Mouse (Mus musculus): ENCODE results near the gene Rgs3.

Gene Rgs3

DNA sequence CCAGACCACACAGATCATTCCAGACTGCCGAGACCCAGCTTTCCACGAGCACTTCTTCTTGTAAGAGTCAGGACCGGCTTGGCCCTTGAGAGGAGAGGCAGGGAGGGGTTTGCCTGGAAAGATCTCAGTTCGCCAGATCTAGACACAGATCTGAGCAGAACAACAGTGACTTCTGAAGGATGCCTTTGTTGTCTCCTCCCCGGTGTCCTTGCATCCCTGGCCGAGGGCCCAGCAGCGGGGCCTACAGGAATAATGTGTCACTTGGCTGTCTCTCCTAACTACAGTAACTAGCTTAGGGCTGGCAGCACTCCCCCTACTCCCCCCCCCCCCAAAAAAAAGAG, 46.9 kb downstream of the Rgs3 start:
- no peak for DNase-seq (ENCODE audit: low spot score)

DNA sequence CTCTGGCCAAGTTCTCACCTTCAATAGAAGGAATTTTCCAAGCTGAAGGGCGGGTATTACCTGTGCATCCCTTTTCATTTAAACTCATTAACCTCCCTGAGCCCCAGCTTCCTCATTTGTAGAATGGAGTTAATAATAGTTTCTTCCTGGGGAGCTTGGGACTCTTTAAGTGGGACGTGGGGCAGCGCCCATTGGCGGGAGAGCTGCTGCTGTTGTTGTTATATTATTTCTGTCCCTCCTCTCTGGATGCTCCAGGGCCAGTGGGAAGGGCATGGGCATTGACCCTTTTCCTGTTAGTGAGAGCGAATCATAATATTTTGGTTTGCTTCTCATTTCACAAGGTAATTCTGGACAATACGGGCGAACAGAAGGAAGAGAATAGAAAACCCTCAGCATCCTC, 47.3 kb downstream of the Rgs3 start:
- DNase-seq (ENCODE audit: low spot score): no peak

DNA sequence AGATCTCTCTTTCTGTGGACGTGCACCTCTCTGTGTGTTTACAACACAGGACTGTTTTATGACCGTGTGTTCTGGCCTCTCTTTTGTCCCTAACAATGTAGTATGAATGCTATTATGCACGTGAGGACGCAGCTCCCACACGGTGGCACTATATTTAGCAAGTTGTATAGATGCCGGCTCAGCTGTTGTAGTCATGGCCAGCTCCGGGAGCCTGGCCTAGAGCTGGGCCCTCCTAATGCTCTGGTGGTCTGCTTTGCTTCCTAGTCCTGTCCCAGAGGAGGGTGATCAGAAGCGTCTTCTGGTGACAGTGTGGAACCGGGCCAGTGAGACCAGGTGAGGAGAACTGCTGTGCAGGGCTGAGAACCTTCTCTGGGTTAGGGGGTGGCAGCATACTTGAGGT, 47.7 kb downstream of the Rgs3 start:
- no peak for DNase-seq (ENCODE audit: low spot score)

DNA sequence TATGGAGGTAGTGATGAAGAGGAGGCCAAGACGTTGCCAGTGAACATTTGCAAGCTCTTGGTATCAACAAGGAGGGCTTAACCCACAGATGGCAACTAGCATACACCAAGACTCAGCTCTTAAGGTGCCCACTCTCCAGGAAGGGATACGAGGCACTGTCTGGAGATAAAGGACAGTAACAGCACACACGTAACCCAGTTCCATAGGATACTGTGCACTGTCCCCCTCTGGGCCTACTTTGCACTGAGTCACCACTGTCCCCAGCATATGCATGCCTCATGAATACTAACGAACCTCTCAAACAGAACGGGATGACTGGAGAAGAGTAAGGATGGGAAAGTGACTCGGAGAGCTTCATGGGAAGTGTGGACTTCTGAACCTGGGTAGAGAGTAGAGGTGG, 48.2 kb downstream of the Rgs3 start:
- DNase-seq (ENCODE audit: low spot score): no peak

DNA sequence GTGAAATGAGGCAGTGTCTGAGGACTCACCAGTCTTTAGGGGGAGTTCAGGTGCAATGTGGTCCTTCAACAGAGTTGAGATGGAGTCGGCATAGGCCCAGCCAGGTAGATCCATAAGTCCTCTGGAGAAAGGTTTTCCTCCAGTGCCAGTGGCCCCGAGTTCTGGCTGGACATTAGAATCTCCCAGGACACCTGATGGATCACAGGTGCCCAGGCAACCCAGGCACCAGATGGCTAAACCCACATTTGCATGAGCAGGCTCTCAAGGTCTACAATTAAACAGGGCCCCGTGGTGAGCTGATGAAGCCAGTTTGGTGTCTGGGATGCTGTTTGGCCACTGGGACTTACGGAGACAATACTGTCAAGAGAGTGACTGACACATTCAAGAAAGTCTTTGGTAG, 49.7 kb downstream of the Rgs3 start:
- DNase-seq (ENCODE audit: low spot score): no peak

DNA sequence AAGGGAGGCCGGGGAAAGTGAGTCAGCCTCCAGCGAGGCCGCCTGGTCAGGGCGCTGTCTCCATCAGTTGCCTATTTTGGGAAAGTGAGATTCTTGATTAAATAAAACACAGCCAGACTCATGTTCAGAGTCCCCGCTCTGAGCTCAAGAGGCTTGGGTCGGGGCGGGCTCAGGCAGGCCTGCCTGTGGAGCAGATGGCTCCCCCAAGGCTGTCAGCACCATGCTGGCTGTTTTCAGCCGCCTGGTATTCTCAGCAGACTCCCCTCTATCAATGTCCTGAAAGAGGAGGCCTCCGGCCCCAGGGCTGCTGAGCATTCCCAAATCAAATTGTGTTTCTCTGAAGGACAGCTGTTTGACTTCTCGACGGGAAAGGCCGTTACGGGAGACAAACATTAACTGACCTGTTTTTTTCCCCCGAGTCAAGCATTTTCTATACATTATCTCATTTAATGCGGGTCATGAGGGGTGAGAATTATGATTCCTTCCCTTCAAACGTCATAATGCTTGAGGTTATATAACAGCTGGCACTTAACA, 50.6 kb downstream of the Rgs3 start:
- no peak for DNase-seq (ENCODE audit: low spot score)

DNA sequence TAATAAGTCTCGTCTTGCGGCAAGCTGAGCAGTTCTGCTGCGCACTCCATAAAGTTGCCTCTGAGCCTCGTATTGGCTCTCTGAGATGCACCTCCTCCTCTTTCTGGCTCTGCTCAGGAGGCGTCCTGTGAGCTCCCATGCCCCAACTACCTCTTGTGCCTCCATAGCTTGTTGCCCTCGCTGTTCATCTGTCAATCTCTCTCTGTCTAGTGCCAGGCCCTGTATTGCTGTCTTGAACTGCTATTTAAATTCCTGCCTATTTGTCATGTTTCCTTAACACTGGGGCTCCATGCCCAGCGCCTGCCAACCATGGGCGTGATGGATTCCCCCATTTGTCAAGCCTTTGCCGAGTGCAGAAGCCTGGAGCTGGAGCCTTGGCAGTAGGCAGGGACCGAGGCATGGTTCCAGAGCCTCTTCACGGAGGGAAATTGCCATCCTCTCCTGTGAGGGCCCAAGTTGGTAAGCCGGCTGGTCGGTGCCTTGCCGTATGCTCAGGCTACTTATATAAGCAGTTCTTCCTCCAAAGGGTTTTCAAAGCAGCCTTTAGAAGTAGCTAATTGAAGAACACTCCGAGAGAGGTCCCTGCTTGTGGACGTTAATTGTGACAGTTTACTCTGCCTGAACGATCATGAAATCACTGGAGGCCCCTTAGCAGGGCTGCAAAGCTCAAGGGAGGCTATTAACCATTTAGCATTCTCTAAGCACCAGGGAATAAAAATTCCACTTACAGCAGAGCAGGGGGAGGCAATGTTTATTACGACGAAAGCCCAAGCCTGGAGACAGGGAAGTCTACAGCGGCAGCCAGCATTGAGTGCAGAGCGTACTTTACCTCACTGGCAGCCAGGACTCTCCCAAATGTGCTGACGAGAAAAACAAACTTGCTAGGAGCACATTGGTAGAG, 53.2 kb downstream of the Rgs3 start:
- no peak for DNase-seq (ENCODE audit: low spot score)

DNA sequence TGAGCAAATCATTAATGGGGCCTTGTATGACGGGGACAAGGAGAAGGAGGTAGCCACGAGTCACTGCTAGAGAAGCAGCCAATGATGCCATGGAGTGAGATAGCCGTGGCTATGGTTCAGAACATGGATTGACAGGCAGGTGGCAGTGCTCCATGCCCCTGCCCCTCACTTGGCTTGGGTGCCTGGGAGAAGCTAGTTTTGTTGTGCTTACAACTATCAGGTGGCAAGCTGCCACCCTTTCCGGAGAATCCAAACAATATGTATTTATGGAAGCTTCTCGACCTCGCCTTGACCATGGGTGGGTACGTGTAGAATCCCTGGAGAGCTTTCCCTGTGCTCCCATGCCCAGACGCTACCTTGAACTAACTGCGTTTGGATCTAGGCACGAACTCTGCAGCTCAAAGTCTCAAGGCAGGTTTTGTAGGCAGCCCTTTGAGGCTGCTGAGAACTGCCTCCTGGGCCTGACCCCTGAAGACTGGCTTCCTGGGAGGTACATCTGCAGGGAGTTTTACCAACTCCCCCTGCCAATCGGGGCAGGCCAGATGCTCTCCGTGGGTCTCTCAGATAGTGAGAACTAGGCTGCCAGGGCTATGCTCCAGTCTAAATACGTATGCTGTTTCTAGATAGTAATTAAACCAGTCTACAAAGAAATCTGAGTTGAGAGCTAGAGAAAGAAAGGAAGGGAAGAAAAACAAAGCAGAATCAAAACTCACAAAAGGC, 54.2 kb downstream of the Rgs3 start:
- DNase-seq (ENCODE audit: low spot score): no peak

DNA sequence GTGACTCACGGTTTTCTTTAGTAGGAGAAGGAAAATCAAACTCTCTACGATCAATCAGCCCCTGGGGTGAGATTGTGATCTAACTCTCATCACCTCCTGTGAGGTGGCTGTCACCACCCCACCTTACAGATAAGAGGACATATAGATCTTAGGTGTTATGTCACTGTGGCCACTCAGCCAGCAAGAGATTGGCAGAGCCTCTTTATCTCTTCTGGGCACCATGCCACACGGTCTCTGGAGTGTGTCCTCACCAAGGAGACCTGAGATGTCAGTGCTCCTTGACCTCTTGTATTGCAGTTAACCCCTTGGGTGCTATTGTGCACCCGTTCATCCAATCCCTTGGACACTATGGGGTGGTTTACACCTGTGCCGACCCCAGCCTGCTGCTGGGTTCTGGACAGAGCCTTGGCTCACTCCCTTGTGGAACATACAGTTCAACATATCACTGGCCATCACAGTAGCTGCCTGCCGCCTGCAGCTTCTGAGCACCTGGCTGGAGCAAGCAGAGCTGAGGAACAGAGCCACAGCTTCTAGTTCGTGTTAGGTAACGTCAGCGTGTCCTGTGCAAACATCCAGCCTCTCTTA, 58.3 kb downstream of the Rgs3 start:
- DNase-seq (ENCODE audit: low spot score): no peak

DNA sequence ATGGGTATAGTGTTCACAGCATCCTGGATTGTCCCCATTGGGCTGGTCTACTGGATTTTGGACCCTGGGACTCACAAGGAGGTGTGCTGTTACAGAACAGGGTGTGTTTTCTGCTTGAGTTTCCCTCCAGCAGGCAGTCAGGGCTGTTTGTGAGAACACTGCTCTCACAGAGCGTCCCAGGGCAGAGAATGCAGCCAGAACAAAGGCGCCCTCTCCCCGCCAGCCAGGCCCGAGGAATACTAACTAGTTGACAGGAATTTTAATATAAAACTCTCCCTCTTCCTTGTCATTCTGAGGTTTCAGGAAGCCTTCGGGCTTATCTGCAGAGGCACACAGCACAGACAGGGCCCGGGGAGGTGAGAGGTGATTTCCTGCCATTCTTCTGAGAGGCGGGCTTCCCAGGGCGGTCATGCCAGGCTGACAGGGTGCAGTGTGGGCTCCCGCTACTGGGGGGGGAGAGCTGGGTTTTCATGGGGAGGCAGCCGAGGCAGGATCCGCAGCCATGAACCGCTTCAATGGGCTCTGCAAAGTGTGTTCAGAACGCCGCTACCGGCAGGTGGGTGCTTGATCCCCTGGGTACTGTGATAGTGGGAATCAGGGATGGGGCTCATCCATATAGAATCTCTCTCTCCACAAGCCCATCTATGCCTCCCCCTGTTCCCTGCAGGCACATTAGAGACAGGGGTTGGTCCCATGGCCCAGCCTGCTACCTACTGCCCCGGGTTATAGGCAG, 59.8 kb downstream of the Rgs3 start:
- DNase-seq (ENCODE audit: low spot score): no peak

DNA sequence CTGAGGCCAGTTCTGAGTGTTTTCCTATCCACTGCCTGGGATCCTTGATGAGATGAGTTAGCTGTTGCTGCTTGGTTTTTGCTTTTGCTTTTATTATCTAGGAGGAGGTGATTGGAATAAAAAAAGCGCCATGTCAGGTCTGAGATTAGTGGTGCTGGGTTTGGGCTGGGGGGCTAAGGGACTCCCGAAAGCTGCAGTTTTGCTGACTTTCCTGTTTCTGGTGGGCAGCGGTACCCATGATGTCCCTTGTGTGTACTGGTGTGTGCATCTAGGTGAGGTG, 60.3 kb downstream of the Rgs3 start:
- no peak for DNase-seq (ENCODE audit: low spot score)

DNA sequence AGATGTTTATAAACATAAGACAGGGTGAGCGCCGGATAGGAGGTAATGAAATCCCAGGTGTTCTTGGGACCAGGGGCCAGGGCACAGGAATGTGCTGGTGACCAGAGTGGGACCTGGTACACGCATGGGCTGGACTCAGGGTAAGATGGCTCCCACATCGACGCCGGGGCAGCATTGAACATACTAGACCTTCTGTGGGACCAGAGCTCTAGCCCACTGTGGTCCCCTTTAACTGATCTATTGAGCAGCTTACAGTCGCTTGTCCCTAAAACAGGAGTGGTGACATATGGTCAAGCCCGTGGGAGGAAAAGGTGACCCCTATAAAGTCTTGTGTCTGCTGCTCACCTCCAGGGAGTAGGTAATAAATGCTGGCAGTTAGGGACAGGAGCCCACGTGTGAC, 61.5 kb downstream of the Rgs3 start:
- DNase-seq (ENCODE audit: low spot score): no peak

DNA sequence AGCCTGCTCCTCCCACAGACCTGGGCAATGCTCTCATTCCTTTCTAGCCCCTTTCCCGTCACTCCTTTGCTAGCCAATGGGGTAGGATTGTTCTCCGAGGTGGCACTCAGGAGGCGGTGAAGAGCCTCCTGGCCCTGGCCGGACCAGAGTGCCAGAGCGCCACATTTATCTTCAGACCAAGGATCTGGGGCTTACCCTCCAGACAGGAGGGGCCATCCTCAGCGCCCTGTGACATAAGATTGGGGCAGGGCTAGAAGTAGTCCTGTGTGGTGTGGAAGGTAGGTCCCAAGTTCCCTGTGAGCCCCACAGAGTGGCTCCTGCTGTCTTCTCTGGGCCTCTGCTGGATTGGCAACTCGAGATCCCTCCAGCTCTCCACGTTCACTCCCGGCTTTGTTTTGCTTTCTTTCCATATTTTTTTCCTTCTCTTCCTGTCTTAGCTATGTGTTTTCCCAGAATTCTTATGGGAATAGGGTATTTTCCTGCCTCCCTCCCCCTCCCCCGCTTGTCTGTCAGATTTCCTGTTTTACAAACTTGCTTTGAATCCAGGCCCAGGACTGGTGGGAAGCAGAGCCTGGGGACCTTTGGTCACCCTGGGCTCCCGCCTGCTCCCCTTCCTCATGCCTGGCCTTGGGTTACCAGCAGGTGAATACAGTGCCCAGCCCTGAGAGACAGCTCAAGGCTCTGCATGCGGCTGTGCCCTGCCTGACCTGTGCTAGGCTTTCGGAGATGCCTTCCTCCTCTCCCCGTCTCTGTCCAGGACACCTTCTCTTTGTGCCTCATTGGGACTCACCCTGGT, 62.4 kb downstream of the Rgs3 start:
- DNase-seq (ENCODE audit: low spot score): no peak

DNA sequence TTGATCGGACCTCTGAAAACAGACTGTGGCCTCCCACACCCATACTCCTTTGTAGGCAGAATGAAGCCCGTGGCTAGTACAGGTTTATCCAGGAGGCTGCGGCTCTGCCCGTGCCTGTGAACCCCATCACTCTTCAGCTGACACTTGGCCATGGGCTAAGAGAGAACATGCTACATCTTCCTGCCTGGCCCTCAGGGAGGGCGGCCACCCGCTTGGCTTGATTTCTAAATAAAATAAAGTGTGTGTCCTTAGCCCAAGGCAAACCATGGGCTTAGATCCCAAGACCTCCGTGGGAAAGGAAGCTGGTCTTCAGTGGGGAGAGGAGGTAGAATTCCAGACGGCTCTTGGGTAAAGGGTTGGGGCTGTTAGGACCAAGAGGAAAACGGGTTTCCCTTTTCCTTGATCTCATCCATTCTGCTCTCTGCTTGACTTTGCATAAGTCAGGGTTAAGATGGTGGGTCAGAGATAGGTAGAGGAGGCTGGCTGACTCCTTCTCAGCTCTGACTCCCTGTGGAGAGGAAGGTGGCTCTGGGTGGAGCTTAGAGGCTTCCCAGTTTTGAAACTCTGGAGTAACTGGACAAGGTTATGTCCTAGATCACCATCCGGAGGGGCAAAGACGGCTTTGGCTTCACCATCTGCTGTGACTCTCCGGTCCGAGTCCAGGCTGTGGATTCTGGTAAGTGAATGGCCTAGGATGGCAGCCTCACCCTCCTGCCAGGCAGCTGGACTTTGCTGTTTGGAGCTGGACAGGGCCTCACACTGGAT, 63.8 kb downstream of the Rgs3 start:
- DNase-seq (ENCODE audit: low spot score): no peak

DNA sequence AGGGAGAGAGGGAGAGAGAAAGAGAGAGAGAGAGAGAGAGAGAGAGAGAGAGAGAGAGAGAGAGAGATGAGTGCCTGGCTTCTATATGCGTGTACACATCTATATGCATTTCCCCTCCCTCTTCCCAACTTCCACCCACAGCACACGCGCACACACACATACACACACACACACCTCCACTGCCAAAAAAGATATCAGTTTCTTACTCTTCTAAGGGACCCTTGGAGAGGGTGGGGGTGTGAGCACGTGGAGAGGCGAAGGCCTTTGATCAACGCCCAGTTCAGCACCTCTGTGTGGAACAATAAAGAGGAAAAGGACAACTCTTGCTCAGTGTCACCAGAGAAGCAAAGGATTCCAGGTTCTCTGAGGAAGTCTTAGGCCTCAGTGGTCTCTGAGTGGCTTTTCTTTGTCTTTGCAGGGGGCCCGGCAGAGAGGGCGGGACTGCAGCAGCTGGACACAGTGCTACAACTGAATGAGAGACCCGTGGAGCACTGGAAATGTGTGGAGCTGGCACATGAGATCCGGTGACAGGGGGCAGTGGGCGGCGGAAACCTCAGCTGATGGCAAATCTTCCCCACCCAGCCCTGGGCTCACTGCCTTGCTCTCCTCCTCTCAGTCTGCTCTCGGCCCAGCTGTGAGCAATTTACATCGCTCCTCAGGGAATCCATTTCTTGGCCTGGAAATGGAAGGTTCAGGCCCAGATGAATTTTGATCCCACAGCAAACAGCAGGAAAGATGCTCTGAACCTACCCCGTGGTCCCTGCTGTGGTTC, 65.2 kb downstream of the Rgs3 start:
- DNase-seq (ENCODE audit: low spot score): peak; percentile 65

DNA sequence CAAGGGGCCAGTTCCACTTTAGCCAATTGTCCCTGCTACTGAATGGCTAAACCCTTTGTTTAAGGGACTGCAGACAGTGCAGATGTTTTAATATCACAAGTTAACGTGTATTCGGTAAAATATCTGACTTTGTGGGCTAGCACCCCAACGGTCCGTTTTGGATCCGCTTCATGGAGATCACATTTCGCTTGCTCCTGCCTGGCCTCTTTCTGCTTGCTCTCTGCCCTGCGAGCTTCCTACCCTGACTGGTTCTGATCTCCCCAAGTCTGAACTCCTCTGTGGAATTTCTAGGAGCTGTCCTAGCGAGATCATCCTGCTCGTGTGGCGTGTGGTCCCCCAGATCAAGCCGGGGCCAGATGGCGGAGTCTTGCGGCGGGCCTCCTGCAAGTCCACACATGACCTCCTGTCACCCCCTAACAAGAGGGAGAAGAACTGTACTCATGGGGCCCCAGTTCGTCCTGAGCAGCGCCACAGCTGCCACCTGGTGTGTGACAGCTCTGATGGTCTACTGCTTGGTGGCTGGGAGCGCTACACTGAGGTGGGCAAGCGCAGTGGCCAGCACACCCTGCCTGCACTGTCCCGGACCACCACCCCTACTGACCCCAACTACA, 65.9 kb downstream of the Rgs3 start:
- no peak for DNase-seq (ENCODE audit: low spot score)

DNA sequence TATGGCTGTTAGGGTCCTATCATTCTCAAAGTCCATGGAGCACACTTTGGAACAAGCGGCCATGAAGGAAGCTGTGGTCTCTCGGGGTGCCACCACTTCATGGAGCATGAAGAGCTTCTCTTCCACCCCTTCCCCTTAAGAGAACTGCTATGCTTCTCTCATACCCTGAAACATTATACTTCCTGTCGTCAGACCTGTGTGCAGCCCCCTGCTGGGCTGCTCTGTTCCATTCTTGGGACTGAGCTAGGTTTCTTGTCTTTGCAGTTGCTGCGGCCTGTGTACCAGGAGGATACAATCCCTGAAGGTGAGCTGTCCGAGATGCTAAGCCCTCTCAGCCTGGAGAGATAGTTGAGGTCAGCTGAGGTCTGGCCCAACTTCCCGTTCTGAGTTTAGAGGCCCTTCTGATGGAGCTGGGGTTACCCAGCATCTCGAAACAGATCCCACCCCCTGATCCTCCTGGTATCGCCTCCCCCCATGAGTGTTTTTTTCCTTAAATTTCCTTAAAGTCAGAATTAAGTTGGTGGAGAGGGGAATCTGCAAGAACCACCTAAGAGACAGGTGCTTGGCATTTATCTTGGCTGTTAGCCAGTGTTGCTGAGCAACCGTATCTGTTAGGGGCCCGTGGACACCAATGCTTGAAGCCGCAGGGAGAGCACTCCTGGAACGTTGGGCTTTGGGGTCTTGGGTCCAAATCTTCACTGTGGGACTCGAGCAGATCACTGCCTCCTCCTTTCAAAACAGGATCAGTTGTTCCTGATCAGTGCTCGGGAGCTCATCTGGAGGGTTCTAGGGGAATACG, 66.8 kb downstream of the Rgs3 start:
- DNase-seq (ENCODE audit: low spot score): no peak

DNA sequence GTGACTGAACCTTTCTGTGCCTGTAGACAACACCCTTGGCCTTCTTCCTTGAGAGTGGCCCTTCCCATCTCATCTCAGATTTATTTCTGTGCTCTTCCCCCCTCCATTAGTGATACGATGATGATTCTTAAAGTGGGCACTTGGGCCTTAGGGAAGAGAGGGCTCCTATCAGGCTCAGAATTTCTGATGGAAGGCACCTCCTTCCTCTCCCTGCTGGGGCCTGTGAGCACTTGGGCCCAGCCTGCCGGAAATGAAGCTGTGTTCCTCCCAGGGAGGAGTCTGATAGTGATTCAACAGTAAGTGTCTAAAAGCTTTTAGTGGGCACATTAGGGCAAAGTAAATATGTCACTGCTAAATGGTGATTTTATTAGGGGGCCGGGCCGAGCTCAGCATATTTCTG, 67.7 kb downstream of the Rgs3 start:
- DNase-seq (ENCODE audit: low spot score): no peak

DNA sequence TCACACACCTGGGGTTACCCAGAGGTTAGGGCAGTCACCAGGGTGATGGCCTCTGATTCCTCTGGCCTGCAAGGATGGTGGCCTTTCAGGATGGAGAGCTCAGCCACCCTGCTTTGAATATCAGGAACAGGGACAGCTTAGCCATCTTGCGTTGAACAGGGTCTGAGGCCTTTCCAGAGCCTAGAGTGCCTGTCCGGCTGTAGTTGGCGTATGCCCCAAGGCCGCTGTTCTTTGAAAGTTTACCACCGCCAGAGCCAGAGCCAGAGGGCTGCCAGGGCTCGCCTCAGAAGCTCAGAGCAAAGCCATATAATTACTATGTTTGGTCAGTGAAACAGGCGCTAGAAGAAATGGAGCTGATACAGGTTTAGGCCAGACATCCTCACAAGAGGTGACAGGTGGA, 68.9 kb downstream of the Rgs3 start:
- no peak for DNase-seq (ENCODE audit: low spot score)
